Mouse (Mus musculus): Measurements from ENCODE around the gene Tsc22d3. TPM values are rescaled to one million over a fixed set of nuclear protein-coding genes. Genes with fewer than 3 reads are reported as not detected.
"Not testable (repeated sequence)": the region's sequence is repeated elsewhere in the genome, so short reads cannot be mapped to it uniquely, and the experiment has no call there.

The Tsc22d3 gene
- polyA plus RNA-seq, 1 experiment: 14.5 TPM

DNA sequence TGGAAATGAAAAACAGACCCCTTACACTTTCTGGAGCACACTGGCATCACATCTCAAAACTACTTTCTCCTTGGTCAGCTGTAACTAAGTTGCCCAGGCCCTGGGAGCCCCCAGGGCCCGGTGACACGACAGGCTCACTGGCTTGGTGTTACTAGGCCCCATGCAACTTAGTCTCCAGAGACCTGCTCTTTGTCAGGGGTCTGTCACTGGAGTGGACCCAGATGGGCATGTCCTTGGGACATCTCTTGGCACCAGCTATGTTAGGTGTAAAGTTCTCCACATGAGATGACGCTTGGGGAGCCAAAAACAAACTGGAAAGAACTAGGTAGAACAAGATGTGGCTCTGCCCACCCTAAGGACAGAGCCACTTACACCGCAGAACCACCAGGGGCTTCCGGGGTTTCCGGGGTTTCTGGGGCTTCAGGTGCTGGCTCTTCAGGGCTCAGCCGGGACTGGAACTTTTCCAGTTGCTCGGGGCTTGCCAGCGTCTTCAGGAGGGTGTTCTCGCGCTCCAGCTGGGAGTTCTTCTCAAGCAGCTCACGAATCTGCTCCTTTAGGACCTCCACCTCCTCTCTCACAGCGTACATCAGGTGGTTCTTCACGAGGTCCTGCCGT, 59.9 kb downstream of the Tsc22d3 start:
- Histone ChIP-seq H3K36me3 (ENCODE audit: control insufficient read depth, insufficient read depth) (peaks cover 7% of the 10 kb centered on the region), H3K79me3 (ENCODE audit: low read depth) (no peaks in the 10 kb centered on the region), H3K27me3 (ENCODE audit: control insufficient read depth, insufficient read depth, insufficient read length) (no peaks in the 10 kb centered on the region), H3K4me3 (ENCODE audit: insufficient read depth, poor library complexity, severe bottlenecking) (no peak overlapping the region), H3ac (ENCODE audit: control insufficient read depth, insufficient read length, low read depth) (no peak overlapping the region), H3K79me2 (ENCODE audit: control insufficient read depth, insufficient read depth) (peaks cover 19% of the 10 kb centered on the region)
- TF ChIP-seq CEBPB (IDR thresholded peaks at IDR 0.05; ENCODE audit: low read depth): no peak
- TF ChIP-seq FOSL1 (IDR thresholded peaks at IDR 0.05; ENCODE audit: insufficient read depth, low read length, poor library complexity, severe bottlenecking): no peak
- TF ChIP-seq MAX (IDR thresholded peaks at IDR 0.05): no peak
- TF ChIP-seq MYOD1 (IDR thresholded peaks at IDR 0.05; ENCODE audit: control insufficient read depth, insufficient read length, low read depth): no peak
- TF ChIP-seq MYOG (IDR thresholded peaks at IDR 0.05; ENCODE audit: control insufficient read depth, extremely low read depth, insufficient read length): no peak

DNA sequence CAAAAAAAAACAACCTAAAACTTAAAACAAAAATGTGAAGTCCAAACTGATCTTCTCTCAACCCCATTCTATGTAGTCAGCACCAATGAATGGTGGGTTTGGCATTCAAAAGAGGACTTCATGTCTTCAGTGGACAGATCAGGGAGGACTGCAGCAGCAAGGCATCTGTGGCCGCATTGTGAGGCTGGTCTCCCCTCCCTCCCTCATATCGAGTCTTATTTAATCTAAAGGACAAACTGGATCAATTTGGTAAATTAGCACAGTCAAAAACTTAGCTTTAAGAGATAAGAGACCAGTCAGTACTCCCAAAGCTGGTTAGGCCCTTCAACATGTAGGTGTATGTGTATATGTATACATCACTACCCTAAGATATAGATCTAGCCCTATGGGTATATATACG, 60.6 kb downstream of the Tsc22d3 start:
- peaks cover 19% of the 10 kb centered on the region for H3K79me2 ChIP-seq (ENCODE audit: control insufficient read depth, insufficient read depth)
- not testable (repeated sequence) for H3ac ChIP-seq (ENCODE audit: control insufficient read depth, insufficient read length, low read depth); H3K4me3 ChIP-seq (ENCODE audit: insufficient read depth, poor library complexity, severe bottlenecking); H3K36me3 ChIP-seq (ENCODE audit: control insufficient read depth, insufficient read depth); H3K27me3 ChIP-seq (ENCODE audit: control insufficient read depth, insufficient read depth, insufficient read length); H3K79me3 ChIP-seq (ENCODE audit: low read depth)

DNA sequence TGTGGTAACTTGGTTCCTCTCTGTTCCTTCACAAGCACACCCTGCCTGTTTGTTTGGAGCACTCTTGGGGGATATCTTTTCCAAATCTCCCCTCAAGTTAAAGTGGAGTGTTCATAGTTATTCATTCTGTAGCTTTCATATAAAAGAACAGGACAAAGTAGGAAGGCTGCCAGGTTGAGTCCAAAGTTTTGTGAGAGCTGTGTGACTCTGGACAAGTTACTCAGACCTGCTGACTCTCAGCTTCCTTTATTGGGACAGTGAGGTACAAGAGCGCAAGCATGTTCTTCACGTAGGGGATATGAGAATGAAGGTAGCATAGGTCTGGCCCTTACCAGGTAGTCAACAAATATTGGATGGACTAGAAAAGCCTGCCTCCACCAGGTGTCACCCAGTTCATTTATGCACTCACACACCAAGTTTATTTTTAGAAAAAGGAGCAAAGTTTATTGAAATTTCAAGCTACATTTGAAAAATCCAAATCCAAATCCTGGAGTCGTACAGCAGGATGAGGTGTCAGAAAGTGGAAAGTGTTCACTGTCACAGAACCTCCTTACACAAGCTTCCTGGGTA, 61.3 kb downstream of the Tsc22d3 start:
- Histone ChIP-seq H3K4me3 (ENCODE audit: insufficient read depth, poor library complexity, severe bottlenecking) (no peak overlapping the region), H3K27me3 (ENCODE audit: control insufficient read depth, insufficient read depth, insufficient read length) (no peaks in the 10 kb centered on the region), H3ac (ENCODE audit: control insufficient read depth, insufficient read length, low read depth) (no peak overlapping the region), H3K79me3 (ENCODE audit: low read depth) (no peaks in the 10 kb centered on the region), H3K36me3 (ENCODE audit: control insufficient read depth, insufficient read depth) (peaks cover 7% of the 10 kb centered on the region), H3K79me2 (ENCODE audit: control insufficient read depth, insufficient read depth) (peaks cover 19% of the 10 kb centered on the region)
- TF ChIP-seq FOSL1 (IDR thresholded peaks at IDR 0.05; ENCODE audit: insufficient read depth, low read length, poor library complexity, severe bottlenecking) (no peak), CEBPB (IDR thresholded peaks at IDR 0.05; ENCODE audit: low read depth) (no peak), USF1 (IDR thresholded peaks at IDR 0.05; ENCODE audit: low read depth) (no peak), MAX (IDR thresholded peaks at IDR 0.05) (no peak), MYOG (IDR thresholded peaks at IDR 0.05; ENCODE audit: control insufficient read depth, extremely low read depth, insufficient read length) (no peak), MYOD1 (IDR thresholded peaks at IDR 0.05; ENCODE audit: control insufficient read depth, insufficient read length, low read depth) (no peak), CTCF (IDR thresholded peaks at IDR 0.05; ENCODE audit: control insufficient read depth, insufficient read depth, insufficient read length) (no peak)

DNA sequence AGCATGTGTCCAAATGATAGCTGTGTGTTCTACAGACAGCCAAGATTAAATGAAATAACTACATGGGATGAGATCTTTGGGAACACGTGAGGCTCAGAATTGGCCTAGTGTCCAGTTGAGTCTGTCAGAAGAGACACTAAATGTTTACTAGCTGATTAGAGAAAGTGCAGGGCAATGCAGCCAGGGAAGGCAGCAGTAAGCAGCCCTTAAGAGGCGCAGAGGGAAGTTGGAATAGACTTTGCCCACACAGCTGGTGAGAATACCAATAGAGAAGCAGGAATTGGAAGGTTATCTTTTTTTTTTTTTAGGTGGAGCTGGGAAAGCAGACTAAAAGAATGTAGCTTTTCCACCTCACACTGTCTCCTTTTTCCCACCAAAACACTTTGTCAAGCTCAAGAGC, 61.8 kb downstream of the Tsc22d3 start:
- Histone ChIP-seq H3K27me3 (ENCODE audit: control insufficient read depth, insufficient read depth, insufficient read length) (no peaks in the 10 kb centered on the region), H3ac (ENCODE audit: control insufficient read depth, insufficient read length, low read depth) (no peak overlapping the region), H3K79me2 (ENCODE audit: control insufficient read depth, insufficient read depth) (peaks cover 19% of the 10 kb centered on the region), H3K36me3 (ENCODE audit: control insufficient read depth, insufficient read depth) (peaks cover 7% of the 10 kb centered on the region), H3K4me3 (ENCODE audit: insufficient read depth, poor library complexity, severe bottlenecking) (no peak overlapping the region), H3K79me3 (ENCODE audit: low read depth) (no peaks in the 10 kb centered on the region)
- no peak for TF ChIP-seq MYOD1 (IDR thresholded peaks at IDR 0.05; ENCODE audit: control insufficient read depth, insufficient read length, low read depth)
- no peak for TF ChIP-seq USF1 (IDR thresholded peaks at IDR 0.05; ENCODE audit: low read depth)
- TF ChIP-seq FOSL1 (IDR thresholded peaks at IDR 0.05; ENCODE audit: insufficient read depth, low read length, poor library complexity, severe bottlenecking): no peak
- TF ChIP-seq MAX (IDR thresholded peaks at IDR 0.05): no peak
- TF ChIP-seq CTCF (IDR thresholded peaks at IDR 0.05; ENCODE audit: control insufficient read depth, insufficient read depth, insufficient read length): no peak
- TF ChIP-seq CEBPB (IDR thresholded peaks at IDR 0.05; ENCODE audit: low read depth): no peak
- TF ChIP-seq MYOG (IDR thresholded peaks at IDR 0.05; ENCODE audit: control insufficient read depth, extremely low read depth, insufficient read length): no peak

DNA sequence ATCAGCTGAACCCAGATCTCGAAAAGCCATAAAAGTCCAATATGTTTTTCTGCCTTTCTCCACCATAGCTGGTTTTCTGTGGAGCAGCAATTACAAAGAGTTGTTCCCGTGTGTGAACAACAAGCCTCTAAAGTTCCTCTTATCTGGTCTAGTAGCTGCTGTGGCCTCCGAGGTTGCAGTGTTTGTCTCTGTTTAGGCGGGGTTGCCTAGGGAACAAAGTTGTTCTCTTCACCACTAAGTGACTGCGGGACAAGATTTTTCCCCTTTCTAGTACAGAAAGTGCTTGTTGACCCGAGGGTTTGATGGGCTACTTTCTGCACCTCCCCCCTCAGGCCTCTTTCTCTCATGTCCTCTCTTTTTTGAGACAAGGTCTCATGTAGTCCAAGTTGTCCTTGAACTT, 62.8 kb downstream of the Tsc22d3 start:
- H3ac ChIP-seq (ENCODE audit: control insufficient read depth, insufficient read length, low read depth): no peak overlapping the region
- no peaks in the 10 kb centered on the region for H3K27me3 ChIP-seq (ENCODE audit: control insufficient read depth, insufficient read depth, insufficient read length)
- H3K79me2 ChIP-seq (ENCODE audit: control insufficient read depth, insufficient read depth): peaks cover 19% of the 10 kb centered on the region
- peaks cover 7% of the 10 kb centered on the region for H3K36me3 ChIP-seq (ENCODE audit: control insufficient read depth, insufficient read depth)
- no peak overlapping the region for H3K4me3 ChIP-seq (ENCODE audit: insufficient read depth, poor library complexity, severe bottlenecking)
- no peaks in the 10 kb centered on the region for H3K79me3 ChIP-seq (ENCODE audit: low read depth)
- TF ChIP-seq MYOG (IDR thresholded peaks at IDR 0.05; ENCODE audit: control insufficient read depth, extremely low read depth, insufficient read length): no peak
- TF ChIP-seq USF1 (IDR thresholded peaks at IDR 0.05; ENCODE audit: low read depth): no peak

DNA sequence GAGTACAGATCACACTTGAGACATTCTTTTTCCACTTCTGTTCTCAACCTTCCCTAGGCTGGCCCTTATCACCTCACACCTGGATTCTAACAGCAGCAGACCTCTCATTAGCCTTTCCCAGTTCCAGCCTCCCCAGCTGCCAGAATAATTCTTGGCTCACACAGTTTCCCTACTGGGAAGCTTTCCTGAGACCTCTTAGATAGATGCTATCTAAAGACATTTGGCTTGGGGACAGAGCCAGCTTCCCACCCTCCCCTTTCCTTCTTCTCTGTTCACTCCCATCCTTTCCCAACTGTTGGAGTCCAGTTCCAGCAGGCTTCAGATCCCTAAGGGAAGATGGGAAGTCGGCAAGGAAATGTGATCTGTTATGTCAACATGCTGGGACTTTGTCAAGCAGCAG, 65.0 kb downstream of the Tsc22d3 start:
- Histone ChIP-seq H3K79me3 (ENCODE audit: low read depth) (no peaks in the 10 kb centered on the region), H3K27me3 (ENCODE audit: control insufficient read depth, insufficient read depth, insufficient read length) (no peaks in the 10 kb centered on the region), H3ac (ENCODE audit: control insufficient read depth, insufficient read length, low read depth) (no peak overlapping the region), H3K79me2 (ENCODE audit: control insufficient read depth, insufficient read depth) (no peaks in the 10 kb centered on the region), H3K36me3 (ENCODE audit: control insufficient read depth, insufficient read depth) (peaks cover 7% of the 10 kb centered on the region), H3K4me3 (ENCODE audit: insufficient read depth, poor library complexity, severe bottlenecking) (no peak overlapping the region)
- no peak for TF ChIP-seq FOSL1 (IDR thresholded peaks at IDR 0.05; ENCODE audit: insufficient read depth, low read length, poor library complexity, severe bottlenecking)
- TF ChIP-seq MAX (IDR thresholded peaks at IDR 0.05): no peak
- TF ChIP-seq CEBPB (IDR thresholded peaks at IDR 0.05; ENCODE audit: low read depth): no peak
- no peak for TF ChIP-seq MYOG (IDR thresholded peaks at IDR 0.05; ENCODE audit: control insufficient read depth, extremely low read depth, insufficient read length)
- TF ChIP-seq USF1 (IDR thresholded peaks at IDR 0.05; ENCODE audit: low read depth): no peak
- TF ChIP-seq CTCF (IDR thresholded peaks at IDR 0.05; ENCODE audit: control insufficient read depth, insufficient read depth, insufficient read length): no peak
- TF ChIP-seq MYOD1 (IDR thresholded peaks at IDR 0.05; ENCODE audit: control insufficient read depth, insufficient read length, low read depth): no peak
